Mouse (Mus musculus) small intestine, adult 2 months (tissue): ENCODE results near the gene Klhl12.

Source experiments
- CTCF ChIP-seq: fragments of 200-500 bp; IDR thresholded peaks from 2 replicates; pipeline ENCODE4 v1.5.1; 2012; ENCODE audit warnings: low read depth, mild to moderate bottlenecking, control low read depth, inconsistent platforms, low read length, moderate library complexity, mixed read lengths; ENCODE audit not compliant: insufficient replicate concordance, insufficient read length; ENCODE audit errors: extremely low read depth
- POLR2A ChIP-seq: fragments of 200-500 bp; IDR thresholded peaks from 2 replicates; pipeline ENCODE4 v1.6.1; 2012; ENCODE audit warnings: low read depth, mild to moderate bottlenecking, control low read depth, inconsistent platforms, low read length, moderate library complexity

- TF ChIP-seq CTCF (no peak), POLR2A (no peak)
Measured at GRCm38 (mm10) chr1:134493956-134494355, 38.6 kb downstream of the Klhl12 start.
